Mouse (Mus musculus): ENCODE measurements at regions not wholly inside any gene's neighbourhood (a gene's known extent, or its start where the extent isn't known, plus 50 kb on each side); places are given as distances from the start of the nearest gene placed in this dataset.

- DNase-seq (ENCODE audit: low spot score in 2 of 2): no peak
Observed at GRCm38 (mm10) chr12:99039497-99040322, 119.3 kb downstream of the Ttc8 start.

DNA sequence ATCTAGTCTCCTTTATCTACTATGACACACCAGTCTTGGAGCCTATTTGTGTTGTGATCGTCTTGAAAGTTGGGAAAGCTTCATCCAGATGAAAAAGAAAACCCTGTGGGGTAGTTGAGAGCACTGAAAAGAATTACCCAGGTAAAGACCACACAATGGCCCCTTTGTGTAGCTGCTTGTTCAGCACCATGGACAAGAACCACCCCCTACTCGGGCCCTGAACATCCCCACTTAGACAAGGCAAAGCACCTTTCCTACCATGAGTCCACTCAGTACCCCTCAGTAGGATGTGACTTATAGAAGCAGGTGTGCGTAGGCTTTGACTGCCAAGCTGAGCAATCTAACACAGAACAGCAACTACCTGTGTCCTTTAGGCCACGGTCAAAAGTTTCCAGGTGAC lies 121.2 kb downstream of the Ttc8 start:
- no peak for DNase-seq (ENCODE audit: low spot score in 2 of 2)

DNA sequence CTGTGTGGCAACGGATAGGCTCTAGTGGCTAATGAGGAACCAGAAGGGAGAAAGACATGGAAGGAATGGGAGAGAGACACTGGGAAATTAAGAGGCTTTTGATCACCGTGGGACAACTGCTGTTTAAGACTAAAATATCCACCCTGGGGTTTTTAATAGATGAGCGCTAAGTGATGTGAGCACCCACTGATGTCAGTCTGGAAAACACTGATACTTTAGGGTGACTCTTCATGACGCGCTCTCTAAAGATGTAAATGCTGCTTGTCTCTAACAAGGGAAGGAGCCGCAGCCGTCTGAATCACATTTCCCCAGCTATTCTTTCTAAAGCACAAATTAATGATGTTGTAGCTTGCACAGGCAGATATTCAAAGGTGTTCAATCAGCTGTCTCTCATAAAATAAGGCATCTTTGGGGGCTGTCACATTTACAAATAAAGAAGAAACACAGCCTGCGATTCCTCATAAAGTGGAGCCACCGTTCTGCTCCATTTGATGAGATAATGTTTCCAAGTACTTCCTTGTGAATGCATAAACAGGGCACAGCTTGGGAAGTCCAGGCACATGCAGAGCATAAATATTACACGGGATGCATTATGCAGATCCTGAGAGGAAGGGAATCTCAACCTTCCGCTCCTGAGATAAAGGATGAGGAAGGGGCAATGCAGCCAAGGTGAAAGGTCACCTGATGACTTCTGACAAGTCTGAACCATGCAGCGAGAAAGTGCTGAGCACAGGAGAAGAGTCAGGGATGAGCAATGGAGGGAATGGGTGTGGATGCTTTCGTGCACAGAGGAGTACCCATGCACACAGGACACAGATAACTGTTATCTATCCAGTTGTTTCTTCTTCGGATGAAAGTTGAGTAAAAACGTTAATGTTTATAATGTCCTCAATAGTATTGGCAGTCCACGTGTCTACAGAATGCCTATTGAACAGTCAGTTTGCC lies 122.8 kb downstream of the Ttc8 start:
- peak in 1 of 2 experiments; percentile 20 for DNase-seq (ENCODE audit: low spot score in 2 of 2)

DNA sequence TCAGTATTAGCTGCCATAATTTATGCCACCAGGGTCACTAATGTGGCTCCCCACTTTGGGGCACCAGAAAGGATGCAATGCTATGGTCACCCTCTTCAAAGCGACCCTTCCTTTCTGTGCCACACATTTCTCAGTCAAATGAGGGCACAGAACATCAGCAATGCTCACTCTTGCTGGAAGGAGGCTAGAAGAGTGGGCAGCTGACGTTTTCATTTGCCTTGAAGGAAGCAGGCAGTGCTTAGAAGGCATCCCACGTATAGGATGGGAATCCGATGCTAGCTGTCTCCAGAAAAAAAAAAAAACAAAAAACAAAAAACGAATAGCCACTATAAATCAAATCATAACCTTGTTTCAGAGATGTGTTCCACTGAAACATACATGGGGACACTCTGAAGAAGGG lies 124.1 kb downstream of the Ttc8 start:
- DNase-seq (ENCODE audit: low spot score in 2 of 2): no peak

DNA sequence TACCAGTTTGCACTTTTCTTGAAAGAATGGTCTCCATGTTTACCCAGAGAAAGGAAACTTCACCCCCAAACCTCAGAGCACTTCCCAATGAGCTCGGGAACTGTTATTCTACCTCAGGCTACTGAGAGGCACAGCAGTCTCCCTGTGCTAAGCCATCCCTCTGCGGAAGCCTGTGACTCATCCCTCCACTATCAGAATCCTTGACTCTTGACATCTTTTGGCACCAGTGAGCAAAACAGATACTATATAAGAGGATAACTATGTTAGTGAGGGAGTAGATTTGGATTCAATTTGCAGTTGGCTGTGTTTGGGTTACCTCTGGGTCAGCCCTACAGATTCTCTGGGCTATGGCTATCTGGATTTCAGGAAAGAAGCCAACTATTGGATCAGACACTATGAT lies 130.1 kb downstream of the Ttc8 start:
- no peak for DNase-seq (ENCODE audit: low spot score in 2 of 2)

GRCm38 (mm10) chr12:99052599-99052998 lies 132.2 kb downstream of the Ttc8 start:
- no peak for DNase-seq (ENCODE audit: low spot score in 2 of 2)

- DNase-seq (ENCODE audit: low spot score in 2 of 2): no peak
Observed at GRCm38 (mm10) chr12:99057521-99057920, 137.1 kb downstream of the Ttc8 start.

DNA sequence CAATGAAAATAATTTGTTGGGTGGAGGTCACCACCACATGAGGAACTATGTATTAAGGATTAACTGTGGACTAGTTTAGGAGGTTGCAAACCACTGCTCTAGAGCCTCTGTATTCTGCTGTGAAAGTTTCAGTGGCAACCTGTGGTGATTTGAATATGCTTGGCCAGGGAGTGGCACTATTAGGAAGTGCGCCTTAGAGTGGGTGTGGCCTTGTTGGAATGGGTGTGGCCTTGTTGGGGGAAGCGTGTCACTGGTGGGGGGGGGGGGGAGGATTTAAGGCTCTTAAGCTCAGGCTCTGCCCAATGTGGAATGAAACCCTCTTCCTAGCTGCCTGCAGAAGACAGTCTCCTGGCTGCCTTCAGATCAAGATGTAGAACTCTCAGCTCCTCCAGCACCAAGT lies 138.5 kb downstream of the Ttc8 start:
- no peak for DNase-seq (ENCODE audit: low spot score in 2 of 2)

- no peak for DNase-seq (ENCODE audit: low spot score in 2 of 2)
Observed at GRCm38 (mm10) chr12:99059491-99059890, 139.1 kb downstream of the Ttc8 start.

DNA sequence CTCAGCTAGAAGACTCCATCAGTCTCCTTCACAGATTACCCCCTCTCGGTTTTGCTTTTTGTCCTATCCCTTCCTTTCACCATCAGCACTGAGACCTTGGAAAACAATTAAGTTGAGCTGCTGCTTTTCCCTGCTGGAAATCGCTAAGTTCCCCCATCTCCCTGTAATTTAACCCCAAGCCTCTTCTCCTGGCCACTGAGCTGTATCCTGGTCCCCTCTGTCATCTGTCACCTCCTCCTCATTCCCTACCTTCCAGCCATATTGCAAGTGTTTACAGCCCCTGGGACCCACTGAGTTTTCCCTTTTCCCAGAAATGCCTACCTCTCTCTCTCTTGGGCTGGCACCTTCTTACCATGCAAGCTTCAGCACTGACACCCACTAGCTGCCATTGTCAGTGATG lies 140.3 kb downstream of the Ttc8 start:
- DNase-seq (ENCODE audit: low spot score in 2 of 2): no peak

DNA sequence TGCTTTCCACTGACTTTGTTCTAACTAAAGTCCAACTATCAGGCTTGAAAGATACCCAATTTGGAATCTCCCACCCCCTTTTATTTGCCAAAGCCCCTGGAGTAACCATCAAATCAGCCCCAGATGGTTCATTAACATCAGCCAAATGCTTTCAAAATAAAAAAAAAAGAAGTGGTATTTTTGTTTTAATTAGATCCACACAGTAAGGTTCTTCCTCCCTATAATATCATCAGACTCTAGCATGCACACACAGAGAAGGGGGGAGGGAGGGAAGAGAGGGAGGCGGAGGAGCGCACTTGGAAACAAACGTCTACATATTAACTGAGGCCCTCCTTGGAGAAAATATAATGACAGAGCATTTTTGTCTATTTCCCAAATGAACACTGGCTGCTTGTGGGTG lies 143.1 kb downstream of the Ttc8 start:
- no peak for DNase-seq (ENCODE audit: low spot score in 2 of 2)

- no peak for DNase-seq (ENCODE audit: low spot score in 2 of 2)
Observed at GRCm38 (mm10) chr12:99063885-99064284, 143.5 kb downstream of the Ttc8 start.

DNA sequence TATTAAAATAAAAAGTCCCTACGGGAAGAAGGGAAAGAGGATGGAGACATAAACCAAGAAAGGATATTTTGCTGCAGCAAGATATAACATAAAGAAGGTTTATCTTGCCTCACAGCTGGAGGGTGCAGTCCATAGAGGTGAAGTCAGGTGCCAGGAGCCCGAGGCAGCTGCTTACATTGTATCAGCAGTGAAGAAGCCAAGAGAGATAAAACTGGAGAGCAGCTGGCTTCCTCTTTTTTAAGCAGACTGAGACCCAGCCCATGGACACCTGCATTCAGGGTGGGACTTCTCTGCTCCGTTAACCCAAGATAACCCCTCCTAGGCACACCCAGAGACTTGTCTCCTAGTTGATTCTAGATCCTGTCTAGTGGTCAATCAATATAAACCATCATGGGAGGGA lies 147.6 kb downstream of the Ttc8 start:
- DNase-seq (ENCODE audit: low spot score in 2 of 2): no peak

- DNase-seq (ENCODE audit: low spot score in 2 of 2): no peak
Observed at GRCm38 (mm10) chr12:99073766-99074165, 153.4 kb downstream of the Ttc8 start.

- no peak for DNase-seq (ENCODE audit: low spot score in 2 of 2)
Observed at GRCm38 (mm10) chr12:99077366-99077765, 157.0 kb downstream of the Ttc8 start.

DNA sequence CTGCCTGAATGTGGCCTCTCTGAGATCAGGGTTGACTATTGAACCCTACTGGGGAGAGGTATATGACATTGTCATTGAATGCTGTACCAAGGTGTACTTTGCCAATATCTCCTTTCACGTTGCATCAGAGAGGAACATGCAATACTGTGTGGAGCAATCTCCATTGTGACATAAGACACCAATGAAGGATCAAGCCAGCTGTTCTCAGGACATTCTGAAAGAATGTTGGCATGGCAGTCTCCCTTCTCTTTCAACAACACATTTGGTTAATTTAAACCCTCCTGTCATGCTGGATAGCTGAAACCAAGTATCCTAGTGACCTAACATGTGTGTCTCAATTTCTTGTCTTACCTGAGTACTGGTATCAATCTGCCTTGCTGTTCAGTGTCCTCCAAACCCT lies 159.5 kb downstream of the Ttc8 start:
- no peak for DNase-seq (ENCODE audit: low spot score in 2 of 2)

GRCm38 (mm10) chr12:99083616-99084015 lies 163.2 kb downstream of the Ttc8 start:
- peak in 1 of 2 experiments; percentile 29 for DNase-seq (ENCODE audit: low spot score in 2 of 2)

- DNase-seq (ENCODE audit: low spot score in 2 of 2): peak; percentile 76 to 79
Observed at GRCm38 (mm10) chr12:99084144-99084543, 163.8 kb downstream of the Ttc8 start.

- peak in 1 of 2 experiments; percentile 52 for DNase-seq (ENCODE audit: low spot score in 2 of 2)
Observed at GRCm38 (mm10) chr12:99087286-99087685, 166.9 kb downstream of the Ttc8 start.

GRCm38 (mm10) chr12:99091770-99092169 lies 171.4 kb downstream of the Ttc8 start:
- DNase-seq (ENCODE audit: low spot score in 2 of 2): no peak

GRCm38 (mm10) chr12:99093151-99093550 lies 172.8 kb downstream of the Ttc8 start:
- no peak for DNase-seq (ENCODE audit: low spot score in 2 of 2)

- no peak for DNase-seq (ENCODE audit: low spot score in 2 of 2)
Observed at GRCm38 (mm10) chr12:99093989-99094388, 173.6 kb downstream of the Ttc8 start.
